Comparison of ENCODE assay signal across 9 mouse cellular contexts in the genomic region with DNA sequence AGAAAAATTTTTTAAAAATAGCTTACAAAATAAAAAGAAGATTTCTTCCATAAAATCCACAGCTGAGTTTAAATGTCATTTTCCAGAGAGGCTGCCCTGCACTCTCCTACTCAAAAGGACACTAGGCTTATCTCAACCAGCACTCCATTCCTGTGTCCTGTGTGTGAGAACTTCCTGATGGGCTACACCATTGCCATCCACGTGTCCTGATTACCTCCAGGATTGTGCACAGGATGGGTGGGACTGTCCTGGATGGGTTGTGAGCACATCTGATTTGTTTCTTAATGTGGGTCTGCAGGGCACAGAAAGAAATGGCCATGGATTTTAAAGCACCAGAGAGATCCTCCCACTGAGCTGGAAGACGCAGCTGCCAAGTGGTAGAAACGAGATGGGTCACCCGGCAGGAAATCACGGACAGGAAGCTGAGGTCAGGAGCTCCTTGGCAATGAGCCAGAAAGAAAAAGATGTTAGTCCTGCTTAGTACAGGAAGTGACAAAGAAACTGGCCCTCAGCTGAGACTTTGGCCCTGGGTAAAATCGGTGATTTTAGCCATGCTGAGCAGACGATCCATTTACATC.
DNase-seq lines count a peak whose midpoint lies in the region; ATAC-seq and TF ChIP-seq lines count a peak whose summit lies in the region.
"Had no signal": no experiment of that assay in that cellular context is flagged by ENCODE, and none has a peak within 500 bp of the region (broad histone marks: within the 10 kb centered on the region; RNA-seq: fewer than 3 reads in every experiment).

No protein-coding gene starts in this region.

- no peak overlapping the region for H3K27ac ChIP-seq in hindbrain, postnatal 0 days
- no peak overlapping the region for H3K27ac ChIP-seq in hindbrain, embryonic 14.5 days
- peak overlapping the region; percentile 39 for H3K27ac ChIP-seq in bone marrow macrophage, adult 2 months (ENCODE audit: insufficient read depth, low read depth, low read length)
- no peak overlapping the region for H3K27ac ChIP-seq in lung, postnatal 0 days (ENCODE audit: low read length)
- no peak overlapping the region for H3K27ac ChIP-seq in forebrain, embryonic 16.5 days (ENCODE audit: low read length)
- H3K27ac ChIP-seq: liver, embryonic 14.5 days had no signal

- peak; percentile 57 for DNase-seq in hindbrain, postnatal 0 days (ENCODE audit: low spot score)
- DNase-seq in hindbrain, embryonic 14.5 days (ENCODE audit: low spot score): no peak
- DNase-seq in heart, postnatal 36 days: peak; percentile 50 to 51
- peak; percentile 77 for DNase-seq in lung, postnatal 0 days (ENCODE audit: low spot score)
- no peak for DNase-seq in frontal cortex, postnatal 25 days (ENCODE audit: low spot score in 2 of 2)
- no peak for DNase-seq in right cerebral cortex, postnatal 14 days

- intact Hi-C loops in heart, postnatal 36 days (cut with DNase I): no loop called here

- peak; percentile 63 for TF ChIP-seq EP300 in lung, postnatal 0 days (IDR thresholded peaks at IDR 0.05)

- H3K27me3 ChIP-seq in hindbrain, postnatal 0 days (ENCODE audit: insufficient read depth, low read length): no peaks in the 10 kb centered on the region
- H3K27me3 ChIP-seq in hindbrain, embryonic 14.5 days (ENCODE audit: control insufficient read depth, insufficient read depth, low read length): no peaks in the 10 kb centered on the region
- H3K27me3 ChIP-seq in lung, postnatal 0 days (replicated peaks; ENCODE audit: insufficient read depth, low read length): no peaks in the 10 kb centered on the region
- 0 out of 2 replicates have a peak, but pooled peaks cover 2% of the 10 kb centered on the region for H3K27me3 ChIP-seq in forebrain, embryonic 16.5 days (replicated peaks; ENCODE audit: control insufficient read depth, insufficient read depth, low read length)

- no peaks in the 10 kb centered on the region for H3K9me3 ChIP-seq in hindbrain, postnatal 0 days (ENCODE audit: low read length)
- H3K9me3 ChIP-seq in hindbrain, embryonic 14.5 days (ENCODE audit: control insufficient read depth, low read length): no peaks in the 10 kb centered on the region
- no peaks in the 10 kb centered on the region for H3K9me3 ChIP-seq in lung, postnatal 0 days (ENCODE audit: low read length)
- no peaks in the 10 kb centered on the region for H3K9me3 ChIP-seq in forebrain, embryonic 16.5 days (ENCODE audit: control insufficient read depth, low read length)

- no peaks in the 10 kb centered on the region for H3K36me3 ChIP-seq in hindbrain, postnatal 0 days (ENCODE audit: insufficient read depth, low read length)
- H3K36me3 ChIP-seq in hindbrain, embryonic 14.5 days (replicated peaks; ENCODE audit: control insufficient read depth, insufficient read depth): no peaks in the 10 kb centered on the region
- no peaks in the 10 kb centered on the region for H3K36me3 ChIP-seq in lung, postnatal 0 days (ENCODE audit: insufficient read depth, low read length)
- no peaks in the 10 kb centered on the region for H3K36me3 ChIP-seq in forebrain, embryonic 16.5 days (ENCODE audit: control insufficient read depth, insufficient read depth)

- no peaks in the 10 kb centered on the region for H3K4me1 ChIP-seq in hindbrain, postnatal 0 days (ENCODE audit: insufficient read depth, low read length)
- H3K4me1 ChIP-seq in hindbrain, embryonic 14.5 days (replicated peaks; ENCODE audit: control insufficient read depth, insufficient read depth, low read length): no peaks in the 10 kb centered on the region
- no peaks in the 10 kb centered on the region; the same call in 1 of the 2 replicates for H3K4me1 ChIP-seq in bone marrow macrophage, adult 2 months (ENCODE audit: control insufficient read depth, insufficient read depth, low read length)
- no peaks in the 10 kb centered on the region for H3K4me1 ChIP-seq in lung, postnatal 0 days (ENCODE audit: insufficient read depth, low read depth, low read length)
- no peaks in the 10 kb centered on the region for H3K4me1 ChIP-seq in forebrain, embryonic 16.5 days (replicated peaks; ENCODE audit: control insufficient read depth, insufficient read depth, low read length)

- no peak for ATAC-seq in hindbrain, postnatal 0 days
- no peak for ATAC-seq in hindbrain, embryonic 14.5 days (ENCODE audit: low FRiP score)
- ATAC-seq in lung, postnatal 0 days: peak; percentile 90
- ATAC-seq in forebrain, embryonic 16.5 days: no peak

- TF ChIP-seq POLR2A in bone marrow macrophage, adult 2 months (IDR thresholded peaks at IDR 0.05; ENCODE audit: borderline replicate concordance, low read depth, low read length): no peak

- no peak overlapping the region for H3K9ac ChIP-seq in hindbrain, postnatal 0 days (replicated peaks; ENCODE audit: low read length)
- no peak overlapping the region for H3K9ac ChIP-seq in hindbrain, embryonic 14.5 days
- H3K9ac ChIP-seq in lung, postnatal 0 days (replicated peaks; ENCODE audit: low read depth): no peak overlapping the region
- no peak overlapping the region for H3K9ac ChIP-seq in forebrain, embryonic 16.5 days (replicated peaks; ENCODE audit: low read depth, low read length)
- H3K9ac ChIP-seq: liver, embryonic 14.5 days had no signal

- WGBS in hindbrain, postnatal 0 days: 31% methylated on average over 7 of the region's 7 CpGs
- 49% methylated on average over 7 of the region's 7 CpGs for WGBS in hindbrain, embryonic 14.5 days
- WGBS in lung, postnatal 0 days: 12% methylated on average over 7 of the region's 7 CpGs
- WGBS in forebrain, embryonic 16.5 days: 62% methylated on average over 7 of the region's 7 CpGs

- H3K4me3 ChIP-seq in hindbrain, postnatal 0 days (ENCODE audit: low read length): no peak overlapping the region
- no peak overlapping the region for H3K4me3 ChIP-seq in hindbrain, embryonic 14.5 days (replicated peaks; ENCODE audit: low read length)
- no peak overlapping the region for H3K4me3 ChIP-seq in bone marrow macrophage, adult 2 months (ENCODE audit: insufficient read depth, low read length)
- no peak overlapping the region for H3K4me3 ChIP-seq in lung, postnatal 0 days (ENCODE audit: low read depth, low read length)
- H3K4me3 ChIP-seq in forebrain, embryonic 16.5 days (replicated peaks; ENCODE audit: low read length): no peak overlapping the region

- no peak overlapping the region for H3K4me2 ChIP-seq in hindbrain, postnatal 0 days (ENCODE audit: low read depth, low read length)
- H3K4me2 ChIP-seq in hindbrain, embryonic 14.5 days (replicated peaks): no peak overlapping the region
- H3K4me2 ChIP-seq in lung, postnatal 0 days (replicated peaks; ENCODE audit: low read depth, low read length): no peak overlapping the region
- H3K4me2 ChIP-seq in forebrain, embryonic 16.5 days (ENCODE audit: low read length): no peak overlapping the region

- no peak for TF ChIP-seq CTCF in hindbrain, postnatal 0 days (IDR thresholded peaks at IDR 0.05; ENCODE audit: low read depth)
- TF ChIP-seq CTCF in bone marrow macrophage, adult 2 months (IDR thresholded peaks at IDR 0.05; ENCODE audit: low read depth, low read length): no peak
- TF ChIP-seq CTCF in lung, postnatal 0 days (IDR thresholded peaks at IDR 0.05): no peak

Comparison
In these comparisons a context has a peak if more than half of its experiments do, and no peak if none do; other contexts are left out.
1. DNase-seq: peak in hindbrain, postnatal 0 days (single experiment), heart, postnatal 36 days (2 of 2) and lung, postnatal 0 days (single experiment); none in hindbrain, embryonic 14.5 days (single experiment), frontal cortex, postnatal 25 days (0 of 2) and right cerebral cortex, postnatal 14 days (single experiment).